Mouse (Mus musculus): Measurements from ENCODE around the gene Spef1.

DNA sequence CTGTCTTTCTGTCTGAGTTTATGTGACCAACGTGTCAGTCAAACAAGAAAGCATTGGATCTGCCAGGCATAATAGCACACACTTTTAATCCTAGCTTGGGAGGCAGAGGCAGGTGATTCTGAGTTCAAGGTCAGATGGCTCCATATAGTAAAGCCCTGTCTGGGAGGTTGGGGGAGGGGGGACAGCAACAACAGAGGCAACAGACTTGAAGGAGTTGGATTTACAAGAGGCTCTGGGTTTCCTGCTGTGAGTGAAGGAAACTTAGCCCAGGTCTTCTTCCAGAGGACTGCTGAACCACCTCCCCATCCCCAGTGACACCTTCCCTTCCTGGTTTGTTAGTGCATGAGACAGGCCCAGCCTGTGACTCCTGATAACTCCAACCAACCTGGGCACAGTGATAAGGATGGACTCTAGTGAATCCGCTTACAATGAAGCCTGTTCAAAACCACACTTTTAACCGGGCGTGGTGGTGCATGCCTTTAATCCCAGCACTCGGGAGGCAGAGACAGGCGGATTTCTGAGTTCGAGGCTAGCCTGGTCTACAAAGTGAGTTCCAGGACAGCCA is 34.8 kb downstream of the Spef1 start:
- TF ChIP-seq POLR2A (IDR thresholded peaks at IDR 0.05; ENCODE audit: borderline replicate concordance, insufficient read depth, low read length) (no peak), CTCF (IDR thresholded peaks at IDR 0.05; ENCODE audit: borderline replicate concordance, insufficient read depth, low read depth, low read length) (no peak)

Measured in cerebellum, adult 2 months (tissue).